Mouse (Mus musculus) erythroblast, embryonic 14.5 days (primary cell): Measurements from ENCODE around the gene Msi2. TPM values are rescaled to one million over a fixed set of nuclear protein-coding genes. Genes with fewer than 3 reads are reported as not detected.

Experiments used
- H3K27me3 ChIP-seq: 2 replicates; pipeline ENCODE4 v1.6.1; 2012; ENCODE audit warnings: inconsistent platforms; ENCODE audit not compliant: control insufficient read depth
- H3K36me3 ChIP-seq: 2 replicates; pipeline ENCODE4 v1.6.1; 2012; ENCODE audit warnings: mild to moderate bottlenecking, inconsistent platforms; ENCODE audit not compliant: control insufficient read depth
- H3K4me1 ChIP-seq: 2 replicates; pipeline ENCODE4 v1.6.1; 2012; ENCODE audit warnings: inconsistent platforms; ENCODE audit not compliant: control insufficient read depth
- H3K4me3 ChIP-seq: replicated peaks from 2 replicates; pipeline ENCODE3; 2012; ENCODE audit warnings: moderate library complexity, mild to moderate bottlenecking, inconsistent platforms
- H3K9me3 ChIP-seq: 2 replicates; pipeline ENCODE4 v1.6.1; 2012; ENCODE audit warnings: low read length, inconsistent platforms, mixed read lengths; ENCODE audit not compliant: control insufficient read depth
- GATA1 ChIP-seq: IDR thresholded peaks from 2 replicates; pipeline ENCODE4 v1.6.1; 2012; ENCODE audit warnings: low read length, inconsistent platforms, mixed read lengths
- TAL1 ChIP-seq: IDR thresholded peaks from 3 replicates; pipeline ENCODE4 v1.6.1; 2012; ENCODE audit warnings: low read length, inconsistent platforms, mixed read lengths
- polyA plus RNA-seq: library from polyadenylated mRNA; stranded (reverse); fragments of >175 nt; gene quantifications from 2 replicates; pipeline ENCODE4 v1.2.3, GENCODE M21; 2012

Msi2 gene
- polyA plus RNA-seq, 1 experiment = 0.45 TPM

DNA sequence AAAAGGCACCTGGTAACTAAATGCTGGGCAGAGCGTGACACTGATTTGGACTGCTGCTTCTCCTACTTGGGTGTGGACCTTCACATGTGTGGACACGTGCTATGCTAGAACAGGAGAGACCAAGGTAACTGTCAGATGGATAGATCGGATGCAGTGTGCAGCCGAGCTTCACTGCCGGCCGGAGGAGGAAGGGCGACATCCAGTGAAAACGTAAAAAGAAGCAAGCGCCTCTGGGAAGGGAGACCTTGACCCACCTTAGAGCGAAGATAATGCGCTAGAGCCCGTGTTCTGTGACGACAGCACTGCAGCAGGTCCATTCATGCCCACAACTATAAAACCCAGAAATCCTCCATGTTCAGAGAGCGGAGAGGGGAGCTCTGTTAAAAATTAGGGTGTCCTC is 50.0 kb downstream of the Msi2 start:
- no peak for TF ChIP-seq GATA1
- TF ChIP-seq TAL1 = no peak
- Histone ChIP-seq H3K36me3 (peaks cover 2% of the 10 kb centered on the region; the same call in 1 of the 2 replicates), H3K4me3 (no peak overlapping the region), H3K9me3 (no peaks in the 10 kb centered on the region), H3K4me1 (no peaks in the 10 kb centered on the region), H3K27me3 (no peaks in the 10 kb centered on the region)

GRCm38 (mm10) chr11:88665799-88666198 is 52.5 kb downstream of the Msi2 start:
- no peaks in the 10 kb centered on the region for H3K27me3 ChIP-seq
- no peaks in the 10 kb centered on the region for H3K9me3 ChIP-seq
- no peak overlapping the region for H3K4me3 ChIP-seq
- H3K4me1 ChIP-seq = no peaks in the 10 kb centered on the region
- H3K36me3 ChIP-seq = peaks cover 2% of the 10 kb centered on the region; the same call in 1 of the 2 replicates
- no peak for TF ChIP-seq GATA1
- TF ChIP-seq TAL1 = no peak

- no peak for TF ChIP-seq GATA1
- TF ChIP-seq TAL1 = no peak
- H3K4me1 ChIP-seq = no peaks in the 10 kb centered on the region
- no peaks in the 10 kb centered on the region for H3K27me3 ChIP-seq
- H3K9me3 ChIP-seq = no peaks in the 10 kb centered on the region
- H3K4me3 ChIP-seq = no peak overlapping the region
- H3K36me3 ChIP-seq = peaks cover 5% of the 10 kb centered on the region
Observed at GRCm38 (mm10) chr11:88661444-88662180, 56.7 kb downstream of the Msi2 start.

DNA sequence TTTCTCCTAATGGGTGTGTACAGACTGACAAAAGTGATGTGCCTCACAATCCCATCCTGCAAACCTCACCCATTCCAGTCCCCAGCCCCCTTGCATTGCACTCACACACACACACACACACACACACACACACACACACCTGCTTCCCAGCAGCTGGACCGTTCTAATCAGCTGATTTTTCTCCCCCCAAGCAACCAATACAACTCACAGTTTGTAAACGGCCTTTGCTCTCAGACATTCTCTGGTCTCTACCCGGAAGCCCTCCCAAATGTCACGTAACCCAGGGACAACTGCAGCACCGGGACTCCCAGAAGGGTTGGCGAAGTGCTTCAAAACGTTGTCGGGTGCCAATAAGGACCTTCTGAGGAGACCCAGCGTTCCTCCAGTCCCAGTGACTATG is 57.9 kb downstream of the Msi2 start:
- H3K4me3 ChIP-seq = no peak overlapping the region
- TF ChIP-seq TAL1 (no peak), GATA1 (no peak)
- no peaks in the 10 kb centered on the region for H3K4me1 ChIP-seq

DNA sequence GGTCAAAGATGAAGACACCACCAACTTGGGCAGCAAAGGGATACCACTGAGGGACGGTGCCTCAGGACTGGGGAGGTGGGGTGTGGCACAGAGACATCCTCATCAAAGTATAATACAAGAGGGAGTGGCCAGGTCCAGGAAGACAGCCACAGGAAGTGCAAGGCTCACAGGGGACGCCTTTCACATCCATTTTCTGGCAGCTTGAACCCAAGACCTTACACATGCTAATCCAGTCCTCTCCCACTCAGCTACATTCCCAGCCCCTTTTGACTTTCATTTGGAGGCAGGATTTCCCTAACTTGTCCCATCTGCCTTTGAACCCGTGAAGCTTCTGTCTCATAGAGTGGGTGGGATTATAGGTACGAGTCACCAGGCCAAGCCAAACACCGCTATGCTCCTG is 59.4 kb downstream of the Msi2 start:
- Histone ChIP-seq H3K36me3 (peaks cover 5% of the 10 kb centered on the region), H3K4me1 (no peaks in the 10 kb centered on the region), H3K27me3 (no peaks in the 10 kb centered on the region), H3K9me3 (no peaks in the 10 kb centered on the region), H3K4me3 (no peak overlapping the region)
- no peak for TF ChIP-seq GATA1
- TF ChIP-seq TAL1 = no peak

More for the DNA sequence above, 57.9 kb downstream of the Msi2 start:
- Histone ChIP-seq H3K9me3 (no peaks in the 10 kb centered on the region), H3K36me3 (peaks cover 5% of the 10 kb centered on the region), H3K27me3 (no peaks in the 10 kb centered on the region)

- peaks cover 3% of the 10 kb centered on the region for H3K36me3 ChIP-seq
- no peak overlapping the region for H3K4me3 ChIP-seq
- TF ChIP-seq TAL1 = no peak
- TF ChIP-seq GATA1 = no peak
- H3K27me3 ChIP-seq = no peaks in the 10 kb centered on the region
- H3K9me3 ChIP-seq = no peaks in the 10 kb centered on the region
- H3K4me1 ChIP-seq = no peaks in the 10 kb centered on the region
Observed at GRCm38 (mm10) chr11:88655786-88656185, 62.5 kb downstream of the Msi2 start.

DNA sequence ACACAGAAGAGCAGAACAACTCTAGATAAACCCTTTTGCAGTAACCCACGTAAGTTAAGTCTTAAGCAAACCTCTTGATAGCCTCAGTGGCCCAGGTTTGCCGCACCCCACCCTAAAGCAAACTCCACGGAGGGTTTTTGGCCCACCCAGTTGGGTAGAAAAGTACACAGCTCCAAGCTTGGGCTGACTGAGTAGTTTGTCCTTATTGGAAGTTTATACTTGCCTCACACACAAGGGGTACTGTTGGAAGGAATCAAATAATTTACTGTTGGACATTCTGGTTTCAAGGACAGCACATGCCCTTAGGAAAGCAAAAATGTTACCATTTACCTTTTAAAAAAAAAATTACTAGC is 63.1 kb downstream of the Msi2 start:
- H3K9me3 ChIP-seq = no peaks in the 10 kb centered on the region
- H3K27me3 ChIP-seq = no peaks in the 10 kb centered on the region
- peaks cover 3% of the 10 kb centered on the region for H3K36me3 ChIP-seq
- TF ChIP-seq TAL1 (no peak), GATA1 (no peak)
- no peaks in the 10 kb centered on the region for H3K4me1 ChIP-seq
- H3K4me3 ChIP-seq = no peak overlapping the region

DNA sequence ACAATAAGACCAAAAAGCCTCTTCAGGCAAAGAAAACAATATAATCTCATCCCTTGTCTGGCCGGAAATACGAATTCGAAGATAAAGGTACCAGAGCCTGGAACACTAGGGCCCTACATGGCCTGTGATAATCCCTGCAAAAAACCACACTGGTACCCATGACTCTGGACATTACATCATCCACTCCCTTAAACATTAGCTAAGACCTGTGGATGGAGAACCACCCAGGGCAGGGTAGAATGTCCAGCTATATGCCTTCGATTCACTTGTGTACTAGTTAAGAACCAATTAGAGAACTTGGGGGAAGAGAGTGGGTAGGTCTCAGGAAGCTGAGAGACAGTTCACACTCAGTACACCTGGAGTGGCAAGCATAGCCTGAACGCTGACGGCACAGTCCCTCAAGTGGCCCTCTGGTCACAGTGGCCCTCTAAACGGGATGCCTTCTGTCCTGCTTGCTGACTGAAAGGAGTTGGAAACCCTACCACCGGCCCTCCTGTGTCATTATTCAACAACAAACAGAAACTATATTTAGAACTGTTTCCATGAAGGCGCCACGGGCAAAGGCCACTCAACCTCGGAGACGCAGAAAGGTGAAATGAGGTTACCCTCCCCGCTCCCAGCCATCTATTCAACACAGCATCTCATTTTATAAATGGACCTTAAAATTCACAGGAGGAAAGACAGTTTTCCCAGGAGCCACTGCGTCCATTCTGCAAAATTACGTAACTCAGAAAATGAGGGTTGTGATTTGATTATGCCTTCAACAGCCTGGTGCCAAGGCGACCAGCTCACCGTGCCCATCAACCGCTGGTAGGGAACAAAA is 63.7 kb downstream of the Msi2 start:
- Histone ChIP-seq H3K36me3 (peaks cover 3% of the 10 kb centered on the region), H3K9me3 (no peaks in the 10 kb centered on the region), H3K4me1 (no peaks in the 10 kb centered on the region), H3K4me3 (no peak overlapping the region), H3K27me3 (no peaks in the 10 kb centered on the region)
- TF ChIP-seq GATA1 (no peak), TAL1 (no peak)

GRCm38 (mm10) chr11:88650275-88650674 is 68.0 kb downstream of the Msi2 start:
- Histone ChIP-seq H3K4me1 (no peaks in the 10 kb centered on the region), H3K4me3 (no peak overlapping the region), H3K36me3 (no peaks in the 10 kb centered on the region; the same call in 1 of the 2 replicates), H3K9me3 (no peaks in the 10 kb centered on the region), H3K27me3 (no peaks in the 10 kb centered on the region)
- TF ChIP-seq TAL1 = no peak
- no peak for TF ChIP-seq GATA1
